Mouse (Mus musculus): ENCODE results near the gene Gm281. TPM values are rescaled to one million over a fixed set of nuclear protein-coding genes. Genes with fewer than 3 reads are reported as not detected.

The Gm281 gene
- total and polyA plus RNA-seq, 3 experiments: not detected

- TF ChIP-seq BHLHE40 (IDR thresholded peaks at IDR 0.05; ENCODE audit: borderline replicate concordance, low read depth, low read length) (peak; percentile 33; the same call in 1 of the 2 replicates), ETS1 (IDR thresholded peaks at IDR 0.05; ENCODE audit: low read depth, low read length) (no peak), CTCF (IDR thresholded peaks at IDR 0.05 in 2 of 3, conservative IDR thresholded peaks at IDR 0.05 in 1 of 3; ENCODE audit: control insufficient read depth in 1 of 3, insufficient read depth in 1 of 3, low read depth in 2 of 3, low read length in 3 of 3, poor library complexity in 1 of 3, severe bottlenecking in 1 of 3) (peak; percentile 53 to 84 (median 56)), SMC3 (IDR thresholded peaks at IDR 0.05; ENCODE audit: low read depth, low read length) (peak; percentile 87), RAD21 (IDR thresholded peaks at IDR 0.05; ENCODE audit: low read depth, low read length) (peak; percentile 89), ZC3H11A (IDR thresholded peaks at IDR 0.05; ENCODE audit: low read depth, low read length) (peak; percentile 85), GABPA (IDR thresholded peaks at IDR 0.05; ENCODE audit: low read depth, low read length) (no peak)
- no peaks in the 10 kb centered on the region for H3K27me3 ChIP-seq (ENCODE audit: control insufficient read depth in 1 of 2, insufficient read depth in 2 of 2, low read length in 2 of 2)
- H3K4me1 ChIP-seq (ENCODE audit: control insufficient read depth in 1 of 2, insufficient read depth in 2 of 2, low read length in 2 of 2): no peaks in the 10 kb centered on the region
- no peak overlapping the region for H3K9ac ChIP-seq (ENCODE audit: control insufficient read depth, low read depth, low read length, poor library complexity, severe bottlenecking)
- H3K9me3 ChIP-seq (replicated peaks; ENCODE audit: insufficient read depth, low read length): no peaks in the 10 kb centered on the region
- DNase-seq (ENCODE audit: low read depth, low spot score): peak; percentile 77
- no peak overlapping the region for H3K27ac ChIP-seq (ENCODE audit: control insufficient read depth, low read depth, low read length)
- no peaks in the 10 kb centered on the region for H3K36me3 ChIP-seq (ENCODE audit: control insufficient read depth in 1 of 2, insufficient read depth in 2 of 2, low read length in 2 of 2)
- H3K4me3 ChIP-seq (ENCODE audit: control insufficient read depth in 1 of 2, insufficient read depth in 1 of 2, low read depth in 2 of 2, low read length in 2 of 2): no peak overlapping the region
- no peaks in the 10 kb centered on the region for H3K79me2 ChIP-seq (ENCODE audit: control insufficient read depth, insufficient read depth, low read length, poor library complexity)
Measured at GRCm38 (mm10) chr14:13917630-13918029, 3.4 kb upstream of the Gm281 start.

GRCm38 (mm10) chr14:13917208-13917607 is 2.9 kb upstream of the Gm281 start:
- Histone ChIP-seq H3K27ac (ENCODE audit: control insufficient read depth, low read depth, low read length) (no peak overlapping the region), H3K9ac (ENCODE audit: control insufficient read depth, low read depth, low read length, poor library complexity, severe bottlenecking) (no peak overlapping the region), H3K79me2 (ENCODE audit: control insufficient read depth, insufficient read depth, low read length, poor library complexity) (no peaks in the 10 kb centered on the region), H3K4me1 (ENCODE audit: control insufficient read depth in 1 of 2, insufficient read depth in 2 of 2, low read length in 2 of 2) (no peaks in the 10 kb centered on the region), H3K4me3 (ENCODE audit: control insufficient read depth in 1 of 2, insufficient read depth in 1 of 2, low read depth in 2 of 2, low read length in 2 of 2) (no peak overlapping the region), H3K36me3 (ENCODE audit: control insufficient read depth in 1 of 2, insufficient read depth in 2 of 2, low read length in 2 of 2) (no peaks in the 10 kb centered on the region), H3K9me3 (replicated peaks; ENCODE audit: insufficient read depth, low read length) (no peaks in the 10 kb centered on the region), H3K27me3 (ENCODE audit: control insufficient read depth in 1 of 2, insufficient read depth in 2 of 2, low read length in 2 of 2) (no peaks in the 10 kb centered on the region)
- TF ChIP-seq USF2 (IDR thresholded peaks at IDR 0.05; ENCODE audit: borderline replicate concordance in 1 of 2, insufficient read depth in 1 of 2, low read depth in 1 of 2, low read length in 2 of 2): no peak
- DNase-seq (ENCODE audit: low read depth, low spot score): no peak

- H3K36me3 ChIP-seq (ENCODE audit: control insufficient read depth in 1 of 2, insufficient read depth in 2 of 2, low read length in 2 of 2): no peaks in the 10 kb centered on the region
- H3K9me3 ChIP-seq (replicated peaks; ENCODE audit: insufficient read depth, low read length): no peaks in the 10 kb centered on the region
- no peak overlapping the region for H3K9ac ChIP-seq (ENCODE audit: control insufficient read depth, low read depth, low read length, poor library complexity, severe bottlenecking)
- H3K79me2 ChIP-seq (ENCODE audit: control insufficient read depth, insufficient read depth, low read length, poor library complexity): no peaks in the 10 kb centered on the region
- H3K4me1 ChIP-seq (ENCODE audit: control insufficient read depth in 1 of 2, insufficient read depth in 2 of 2, low read length in 2 of 2): no peaks in the 10 kb centered on the region
- DNase-seq (ENCODE audit: low read depth, low spot score): no peak
- no peak overlapping the region for H3K4me3 ChIP-seq (ENCODE audit: control insufficient read depth in 1 of 2, insufficient read depth in 1 of 2, low read depth in 2 of 2, low read length in 2 of 2)
- TF ChIP-seq KAT2A (conservative IDR thresholded peaks at IDR 0.05; ENCODE audit: low read depth, low read length): no peak
- TF ChIP-seq HCFC1 (IDR thresholded peaks at IDR 0.05; ENCODE audit: low read depth, low read length): no peak
- TF ChIP-seq SMC3 (IDR thresholded peaks at IDR 0.05; ENCODE audit: low read depth, low read length): no peak
- no peak for TF ChIP-seq NRF1 (IDR thresholded peaks at IDR 0.05; ENCODE audit: insufficient read depth, low read depth, low read length, poor library complexity, severe bottlenecking)
- TF ChIP-seq POLR2A (IDR thresholded peaks at IDR 0.05; ENCODE audit: control insufficient read depth in 1 of 2, insufficient read depth in 1 of 2, low read depth in 1 of 2, low read length in 2 of 2, poor library complexity in 1 of 2): no peak
- no peak for TF ChIP-seq GABPA (IDR thresholded peaks at IDR 0.05; ENCODE audit: low read depth, low read length)
- no peak for TF ChIP-seq EP300 (IDR thresholded peaks at IDR 0.05; ENCODE audit: low read depth in 1 of 2, low read length in 2 of 2)
- no peak for TF ChIP-seq ZKSCAN1 (IDR thresholded peaks at IDR 0.05; ENCODE audit: low read depth, low read length)
- TF ChIP-seq MEF2A (IDR thresholded peaks at IDR 0.05; ENCODE audit: extremely low read depth, insufficient replicate concordance, low read depth, low read length, poor library complexity, severe bottlenecking): no peak
- TF ChIP-seq MAX (IDR thresholded peaks at IDR 0.05; ENCODE audit: low read length): no peak
- TF ChIP-seq ETS1 (IDR thresholded peaks at IDR 0.05; ENCODE audit: low read depth, low read length): no peak
- TF ChIP-seq MAFK (IDR thresholded peaks at IDR 0.05; ENCODE audit: borderline replicate concordance, low read depth, low read length): no peak
- no peak for TF ChIP-seq UBTF (IDR thresholded peaks at IDR 0.05; ENCODE audit: borderline replicate concordance, insufficient read depth, low read depth, low read length)
- no peak for TF ChIP-seq TAL1 (IDR thresholded peaks at IDR 0.05; ENCODE audit: low read length)
- no peak for TF ChIP-seq ZC3H11A (IDR thresholded peaks at IDR 0.05; ENCODE audit: low read depth, low read length)
- TF ChIP-seq POLR2AphosphoS2 (IDR thresholded peaks at IDR 0.05; ENCODE audit: low read length): no peak
- TF ChIP-seq POLR2AphosphoS5 (IDR thresholded peaks at IDR 0.05; ENCODE audit: borderline replicate concordance, low read depth, low read length): no peak
- no peak for TF ChIP-seq ZMIZ1 (IDR thresholded peaks at IDR 0.05; ENCODE audit: low read depth, low read length)
- no peak for TF ChIP-seq MYC (IDR thresholded peaks at IDR 0.05; ENCODE audit: low read depth, low read length)
- H3K27me3 ChIP-seq (ENCODE audit: control insufficient read depth in 1 of 2, insufficient read depth in 2 of 2, low read length in 2 of 2): no peaks in the 10 kb centered on the region
- no peak overlapping the region for H3K27ac ChIP-seq (ENCODE audit: control insufficient read depth, low read depth, low read length)
Measured at GRCm38 (mm10) chr14:13915207-13915606, 929 bp upstream of the Gm281 start.
